Mouse (Mus musculus): ENCODE data around the gene Rab38.

- TF ChIP-seq POLR2A (IDR thresholded peaks at IDR 0.05; ENCODE audit: insufficient read depth, low read length) (no peak), CTCF (IDR thresholded peaks at IDR 0.05; ENCODE audit: low read depth, low read length) (no peak), EP300 (IDR thresholded peaks at IDR 0.05; ENCODE audit: insufficient read depth, low read depth, low read length) (no peak)
These were observed 12.6 kb downstream of the Rab38 start for GRCm38 (mm10) chr7:88442649-88443048.

Data from ES-Bruce4 (cell line).